Mouse (Mus musculus): ENCODE data around the gene Ciita.

The Ciita gene

DNA sequence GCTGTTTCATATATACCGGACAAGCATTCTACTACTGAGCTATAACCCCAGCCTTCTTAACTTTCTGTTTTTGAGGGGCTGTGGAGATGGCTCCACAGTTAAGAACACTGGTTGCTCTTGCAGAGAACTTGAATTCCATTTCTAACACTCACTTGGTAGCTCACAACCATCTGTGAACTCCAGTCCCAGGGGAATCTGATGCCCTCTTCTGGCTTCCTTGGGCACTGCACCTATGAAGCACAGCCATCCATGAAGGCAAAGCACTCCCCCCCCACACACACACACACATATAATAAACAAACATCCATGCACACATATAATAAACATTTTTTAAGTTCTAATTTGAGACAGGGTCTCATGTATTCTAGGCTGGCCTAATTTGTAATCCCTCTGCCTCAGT lies 43.0 kb downstream of the Ciita start:
- DNase-seq, result peak; percentile 41 to 57

DNA sequence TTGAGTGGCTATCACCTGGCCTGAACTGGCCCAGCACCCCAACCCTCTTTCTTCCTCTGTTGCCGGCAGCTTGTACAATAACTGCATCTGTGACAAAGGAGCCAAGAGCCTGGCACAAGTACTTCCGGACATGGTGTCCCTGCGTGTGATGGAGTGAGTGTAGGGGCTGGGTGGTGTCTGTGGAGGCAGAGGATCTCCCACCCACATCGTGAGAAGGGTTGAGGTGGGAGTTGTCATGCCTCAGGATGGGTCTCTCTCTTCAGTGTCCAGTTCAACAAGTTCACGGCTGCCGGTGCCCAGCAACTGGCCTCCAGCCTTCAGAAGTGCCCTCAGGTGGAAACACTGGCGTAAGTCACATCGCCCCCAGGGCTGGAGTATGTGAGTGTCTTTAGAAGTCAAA lies 43.8 kb downstream of the Ciita start:
- no peak for DNase-seq

DNA sequence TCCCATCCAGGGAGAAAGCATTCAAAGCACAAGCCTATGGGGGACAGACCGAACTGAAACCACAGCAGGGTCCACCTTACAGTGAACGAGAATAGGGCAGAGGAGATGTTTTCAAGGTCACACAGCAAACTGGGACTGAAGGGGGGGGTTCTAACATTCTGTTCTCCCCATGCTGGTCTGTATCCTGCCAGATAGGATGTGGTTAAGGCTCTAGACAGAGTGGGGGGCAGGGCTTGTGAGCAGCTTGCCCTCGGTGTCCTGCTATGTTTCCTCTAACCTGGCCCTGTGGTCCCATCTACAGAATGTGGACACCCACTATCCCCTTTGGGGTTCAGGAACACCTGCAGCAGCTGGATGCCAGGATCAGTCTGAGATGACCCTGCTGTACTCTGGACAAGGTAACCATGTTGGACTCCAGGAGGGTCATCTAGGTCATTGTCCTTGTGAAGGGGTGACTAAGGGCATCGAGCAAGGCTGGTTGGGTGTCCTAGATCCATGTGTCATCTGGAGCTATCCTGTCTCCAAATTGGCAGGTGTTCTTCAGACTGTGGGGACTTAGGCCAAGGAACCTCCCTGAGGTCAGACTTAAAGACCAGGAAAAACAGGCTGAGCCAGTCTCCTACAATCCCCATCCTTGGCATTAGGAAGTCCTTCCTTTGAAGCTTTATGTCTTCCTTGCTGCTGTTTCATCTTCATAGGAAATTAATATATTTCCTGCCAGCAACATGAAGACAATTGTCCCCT lies 45.2 kb downstream of the Ciita start:
- DNase-seq, result no peak

DNA sequence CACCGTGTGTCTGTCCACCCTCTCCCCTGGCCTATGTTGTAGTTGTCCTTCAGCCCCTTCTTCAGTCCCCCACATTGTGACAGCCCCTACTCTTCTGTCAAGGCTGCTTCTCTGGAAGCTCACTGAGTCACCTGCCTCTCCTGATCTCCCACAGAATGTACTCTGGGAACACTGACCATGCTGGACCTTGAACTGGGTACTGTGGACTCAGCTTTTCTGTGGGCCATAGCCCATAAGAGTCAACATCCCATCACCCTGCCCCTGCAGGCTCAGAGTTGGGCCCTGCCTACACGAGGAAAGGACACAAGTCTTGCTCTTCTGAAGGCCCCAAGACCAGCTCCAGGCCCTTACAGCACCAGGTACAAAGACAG lies 45.7 kb downstream of the Ciita start:
- no peak for DNase-seq

DNA sequence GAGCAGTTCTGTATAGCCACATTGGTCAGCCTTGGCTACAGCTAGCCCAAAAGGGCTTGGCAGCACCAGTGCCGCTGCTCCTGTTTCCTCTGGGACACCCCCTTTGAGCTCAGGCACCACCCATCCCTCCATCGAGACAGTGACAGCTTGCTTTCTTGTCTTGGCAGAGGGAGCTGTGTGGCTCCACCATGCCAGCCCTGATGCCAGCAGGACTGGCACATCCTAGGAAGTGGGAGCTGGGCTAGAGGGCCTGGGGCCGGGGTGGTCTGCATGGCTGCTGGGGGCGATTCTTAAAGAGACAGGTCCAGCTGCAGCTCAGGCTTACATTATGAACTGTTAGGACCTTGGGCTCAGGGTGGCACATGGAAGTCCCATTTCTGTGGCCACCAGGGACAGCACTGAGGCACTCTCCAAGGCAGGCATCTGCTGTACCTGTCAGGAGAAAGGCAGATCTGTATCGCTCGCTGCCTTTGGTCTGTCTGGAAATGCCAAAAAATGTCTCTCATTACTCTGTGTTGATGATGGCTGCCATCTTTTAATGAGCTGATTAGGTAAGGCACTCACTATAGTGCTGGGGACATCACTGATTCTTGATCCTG lies 47.3 kb downstream of the Ciita start:
- DNase-seq, result no peak

DNA sequence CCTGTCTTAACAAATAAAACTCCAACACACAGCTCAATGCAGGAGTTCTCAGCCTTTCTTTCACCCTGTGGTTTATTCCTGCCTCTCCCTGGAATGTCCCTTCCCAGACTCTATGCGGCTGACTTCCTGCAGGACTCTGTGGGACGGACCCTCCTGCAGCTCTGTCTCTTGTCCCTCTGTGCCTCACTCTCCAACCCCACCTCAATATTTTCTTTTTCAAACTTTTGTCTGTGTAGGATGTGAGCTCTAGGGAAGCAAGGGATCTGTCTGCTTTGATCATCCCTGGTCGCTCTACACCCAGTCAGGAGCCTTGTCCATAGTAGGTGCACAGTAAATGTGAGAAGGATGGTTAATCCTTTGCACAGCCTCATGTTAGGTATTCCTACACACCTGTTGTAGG lies 48.5 kb downstream of the Ciita start:
- no peak for DNase-seq

DNA sequence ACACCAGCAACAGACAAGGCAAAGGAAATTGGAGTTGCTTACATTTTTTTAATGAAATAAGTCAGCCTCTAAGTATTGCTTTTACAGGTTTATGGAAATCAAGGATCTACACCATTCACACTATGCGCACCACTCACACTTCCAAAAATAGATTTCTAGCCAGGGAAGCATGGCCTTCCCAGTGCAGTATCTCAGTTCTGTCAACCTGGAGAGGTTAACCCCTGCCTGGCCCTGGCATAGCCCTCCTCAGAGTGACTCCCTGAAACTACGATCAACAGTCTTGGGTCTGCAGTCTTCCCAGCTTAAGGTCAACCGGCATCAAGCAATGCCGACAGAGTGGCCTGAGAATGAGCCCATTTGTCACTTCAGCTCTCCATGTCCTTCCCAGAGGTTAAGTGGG lies 50.3 kb downstream of the Ciita start:
- no peak for DNase-seq

DNA sequence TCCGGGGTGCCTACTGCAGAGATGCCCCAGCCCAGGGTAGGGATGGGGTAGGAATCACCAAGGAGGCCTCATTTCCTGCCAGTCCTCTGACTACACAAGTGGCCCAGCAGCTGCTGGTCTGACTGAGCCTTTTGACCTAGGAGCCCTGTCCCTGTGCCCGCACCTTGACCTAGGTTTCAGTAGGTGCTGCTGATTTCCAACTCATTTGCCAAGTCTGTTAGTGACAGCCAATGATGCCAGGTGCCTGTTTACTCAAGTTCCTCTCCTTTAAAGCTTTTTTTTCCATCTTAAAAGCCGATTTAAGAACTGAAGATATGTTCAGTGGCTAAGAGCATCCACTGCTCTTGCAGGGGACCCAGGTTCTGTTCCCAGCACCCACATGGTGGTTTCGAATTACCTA lies 53.9 kb downstream of the Ciita start:
- DNase-seq, result no peak

DNA sequence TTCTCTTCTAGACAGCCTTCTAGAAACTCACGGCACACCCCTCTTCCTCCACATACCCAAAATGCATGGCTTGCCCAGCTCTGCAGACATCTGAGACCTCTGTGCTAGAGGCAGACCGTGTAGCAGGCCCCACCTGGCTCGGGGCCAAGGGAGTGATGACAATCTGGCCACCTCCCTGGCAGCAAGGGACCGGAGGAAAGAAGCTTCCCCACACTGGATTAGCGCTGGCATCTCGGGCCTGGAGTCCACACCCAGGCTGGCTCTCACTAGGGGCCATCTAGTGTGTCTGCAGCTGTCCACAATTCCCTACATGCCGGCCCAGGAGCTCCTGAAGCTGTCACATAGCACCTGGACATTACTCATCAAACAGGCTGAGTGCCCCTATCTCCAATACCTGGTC lies 54.7 kb downstream of the Ciita start:
- no peak for DNase-seq

DNA sequence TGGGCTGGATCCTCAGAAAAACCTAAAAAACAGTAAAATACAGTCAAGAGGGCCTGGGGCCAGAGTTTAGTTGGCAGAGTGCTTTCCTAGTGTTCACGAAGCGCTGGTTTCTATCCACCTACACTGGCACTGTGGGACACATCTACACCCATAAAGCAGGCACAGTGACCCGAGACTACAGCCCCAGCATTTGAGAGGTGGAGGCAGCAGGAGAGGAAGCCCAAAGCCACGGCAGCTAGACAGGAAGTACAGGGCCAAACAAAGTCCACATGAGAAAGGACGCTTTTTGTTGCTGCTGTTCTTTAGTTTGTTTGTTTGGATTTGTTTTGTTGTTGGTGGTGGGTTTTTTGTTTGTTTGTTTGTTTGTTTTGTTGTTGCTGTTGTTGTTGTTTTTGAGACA lies 56.5 kb downstream of the Ciita start:
- no peak for DNase-seq

DNA sequence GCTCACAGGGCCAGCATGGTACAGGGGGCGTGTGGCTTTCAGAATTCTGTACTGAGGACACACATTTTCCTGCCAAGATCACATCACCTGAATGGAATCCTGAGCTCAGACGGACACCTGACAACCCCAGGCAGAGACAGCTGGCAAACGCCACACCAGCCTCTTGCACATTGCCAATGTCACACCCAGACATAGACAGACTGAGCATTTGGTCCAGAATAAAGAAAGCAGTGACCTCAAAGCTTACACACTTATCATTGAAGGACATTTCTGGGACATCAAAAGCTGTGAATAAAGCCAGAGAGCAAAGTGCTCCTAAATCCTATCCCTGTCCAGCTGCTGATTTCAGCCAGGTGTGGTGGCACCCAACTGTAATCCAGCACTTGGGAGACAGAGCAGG lies 57.1 kb downstream of the Ciita start:
- no peak for DNase-seq

DNA sequence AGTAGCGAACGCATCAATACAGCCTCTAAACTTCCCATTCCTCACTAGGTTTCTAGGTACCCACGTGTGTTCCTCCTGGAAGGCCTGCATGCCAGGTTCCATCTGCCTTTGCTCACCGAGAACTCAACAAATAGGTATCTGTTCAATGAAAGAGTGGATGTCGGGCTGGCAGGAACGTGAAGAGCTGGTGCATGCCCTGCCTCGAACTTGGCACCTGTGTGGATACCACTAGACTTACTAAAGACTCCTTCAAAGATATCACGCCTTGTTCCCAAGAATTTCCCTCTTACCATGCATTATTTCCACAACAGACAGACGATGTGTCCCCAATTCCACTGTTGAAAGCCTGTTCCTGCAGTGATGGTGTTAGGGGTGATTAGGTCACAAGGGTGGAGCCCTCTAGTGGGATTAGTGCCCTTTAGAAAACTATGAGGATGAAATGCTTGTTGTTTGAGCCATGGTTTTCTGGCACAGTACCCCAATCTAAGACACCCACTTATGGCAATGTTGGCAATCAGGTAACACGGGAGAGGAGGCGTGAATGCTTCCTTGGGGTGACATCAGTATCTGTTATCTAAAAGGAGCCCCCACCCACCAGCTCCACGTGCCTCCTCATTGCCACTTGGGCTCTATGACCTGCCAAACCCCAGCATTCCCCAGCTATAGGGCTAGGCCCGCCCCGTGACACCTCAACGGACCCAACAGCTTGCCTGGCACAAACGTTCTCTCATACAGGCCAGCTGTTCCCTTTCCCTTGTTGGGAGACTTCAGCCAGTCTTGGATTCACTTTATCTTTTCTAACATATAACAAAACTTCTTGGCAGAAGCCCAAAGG lies 61.1 kb downstream of the Ciita start:
- no peak for DNase-seq

DNA sequence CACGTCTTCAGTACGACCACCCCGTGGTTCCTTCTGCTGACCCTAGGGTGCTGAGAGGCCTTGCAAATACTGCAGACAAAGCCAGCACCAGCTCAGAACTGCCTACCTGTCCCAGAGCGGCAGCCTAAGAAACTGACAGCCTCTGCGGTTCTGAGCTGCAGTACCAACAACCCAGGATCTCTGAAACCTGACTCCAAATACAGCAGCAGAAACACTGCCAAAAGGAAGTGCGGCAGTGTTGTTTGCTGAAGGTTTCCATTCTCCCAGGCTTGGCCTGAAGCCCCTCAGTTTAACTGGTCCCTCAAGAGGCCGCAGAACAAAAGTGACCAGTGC lies 61.7 kb downstream of the Ciita start:
- no peak for DNase-seq

DNA sequence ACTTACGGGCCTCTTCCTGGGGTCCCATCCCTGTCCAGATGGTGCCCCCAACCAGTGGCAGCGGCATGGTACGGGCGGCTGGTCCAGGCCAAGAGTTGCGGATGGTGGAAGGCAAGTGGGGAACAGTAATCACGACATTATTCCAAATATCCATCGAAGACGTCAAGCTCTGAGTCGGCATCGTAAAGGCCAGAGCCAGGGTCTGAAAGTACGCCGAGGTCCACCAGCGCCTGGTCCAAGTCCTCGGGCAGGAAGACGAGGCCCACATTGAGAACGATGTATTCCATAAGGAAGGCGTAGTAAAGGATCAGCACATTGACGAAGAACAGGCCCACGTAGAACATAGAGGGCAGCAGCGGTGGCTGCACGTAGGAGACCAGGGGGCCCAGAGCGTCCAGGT lies 62.4 kb downstream of the Ciita start:
- peak; percentile 27 to 35 for DNase-seq

DNA sequence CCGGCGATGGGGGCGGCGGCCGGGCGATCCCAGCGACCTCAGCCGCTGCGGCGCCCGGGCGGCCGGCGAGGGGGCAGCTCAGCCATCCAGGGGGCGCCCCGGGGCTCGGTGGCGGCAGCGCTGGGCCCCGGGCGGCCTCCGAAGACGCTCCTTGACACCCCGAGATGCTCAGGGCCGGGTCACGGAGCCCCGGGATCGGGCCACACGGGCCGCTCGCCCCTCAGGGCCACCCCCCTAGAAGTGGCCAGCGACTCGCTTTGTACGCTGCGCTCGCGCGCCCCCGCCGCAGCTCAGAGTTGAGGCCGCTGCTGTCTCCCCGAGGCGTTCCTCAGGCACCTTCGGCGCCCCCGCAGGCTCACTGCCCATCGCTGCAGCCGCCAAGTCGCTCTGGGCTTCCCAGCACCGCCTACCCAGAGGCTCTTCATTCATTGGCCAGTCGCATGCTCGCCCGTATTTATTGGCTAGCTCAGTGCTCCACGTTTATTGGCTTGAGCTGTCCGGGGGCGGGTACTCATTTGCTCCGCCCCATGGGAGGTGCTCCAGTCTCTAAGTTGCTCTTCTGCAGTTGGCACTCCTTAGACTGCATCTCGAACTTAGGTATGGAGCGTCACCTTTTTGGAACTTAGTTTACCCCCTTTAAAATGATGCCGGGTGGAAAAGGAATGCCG lies 63.0 kb downstream of the Ciita start, which contains the start of gene Dexi:
TSS of gene Dexi (minus strand) at position 357 of the 668 bp plus-strand sequence.
- DNase-seq, result peak; percentile 96 to 97

DNA sequence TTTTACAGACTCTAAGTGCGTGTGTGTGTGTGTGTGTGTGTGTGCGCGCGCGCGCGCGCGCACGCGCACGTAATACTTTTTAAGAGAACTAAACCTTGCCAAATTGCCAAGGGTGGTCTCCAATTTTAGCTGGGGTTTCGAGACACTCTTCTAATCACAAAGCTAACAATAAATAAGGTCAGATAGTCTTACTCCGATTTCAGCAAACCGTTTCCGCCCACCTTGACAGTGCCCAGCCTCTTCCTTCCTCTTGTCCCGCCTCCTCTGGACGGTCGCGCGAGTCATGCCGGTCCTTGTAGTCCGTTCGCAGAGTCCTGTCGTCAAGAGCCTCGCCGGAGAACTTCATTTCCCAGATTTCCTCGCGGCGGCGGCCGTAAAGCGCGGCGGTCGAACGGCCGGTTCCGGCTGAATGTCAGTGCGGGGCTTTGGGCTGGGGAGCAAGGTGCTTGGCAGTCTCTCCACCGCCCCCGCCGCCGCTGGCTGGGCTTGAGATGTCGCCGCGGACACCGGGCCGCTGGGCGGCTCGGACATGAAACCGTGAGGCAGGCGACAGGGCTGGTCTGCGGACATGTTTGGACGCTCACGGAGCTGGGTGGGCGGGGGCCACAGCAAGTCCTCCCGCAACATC lies 65.2 kb downstream of the Ciita start, which contains the start of gene Clec16a:
TSS of gene Clec16a (plus strand) at position 345 of the 628 bp plus-strand sequence.
- peak; percentile 94 to 96 for DNase-seq

DNA sequence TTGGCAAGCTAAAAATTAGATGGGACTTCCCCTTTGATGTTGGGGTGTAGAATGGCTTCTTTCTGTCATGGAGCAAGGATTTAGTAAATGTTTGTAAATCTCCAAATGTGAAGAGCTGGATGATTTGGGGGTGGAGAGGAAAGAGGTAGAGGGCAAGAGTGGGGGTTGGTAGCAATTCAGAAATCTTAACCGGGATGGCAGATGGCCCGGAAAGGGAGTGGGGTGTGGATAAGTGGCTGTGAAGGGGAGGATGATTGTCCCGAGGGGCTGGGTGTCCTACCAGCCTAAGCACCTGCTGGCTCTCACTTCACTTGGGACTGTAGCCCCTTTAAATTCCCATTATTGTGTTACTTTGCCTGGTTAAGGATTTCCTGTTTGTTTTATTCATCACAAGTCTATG lies 67.0 kb downstream of the Ciita start:
- DNase-seq, result no peak

DNA sequence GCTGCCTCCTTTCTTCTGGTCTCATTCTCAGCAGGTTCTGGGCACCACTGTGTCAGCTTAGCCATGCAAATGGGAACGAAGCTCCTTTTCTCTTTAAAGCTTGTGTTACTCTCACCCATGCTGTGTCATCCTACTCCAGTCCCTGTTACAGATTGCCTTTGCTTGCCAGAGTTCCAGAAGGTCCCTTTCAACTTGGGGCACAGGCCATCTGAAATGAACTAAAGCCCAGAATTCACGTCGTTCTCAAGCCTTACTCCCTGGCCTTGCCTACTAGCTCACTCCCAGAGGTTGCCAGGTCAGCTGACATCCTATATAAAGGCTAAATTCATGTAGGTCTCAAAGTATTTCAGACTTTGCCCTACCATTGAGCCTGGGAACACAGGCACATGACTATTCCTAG lies 69.1 kb downstream of the Ciita start:
- no peak for DNase-seq

DNA sequence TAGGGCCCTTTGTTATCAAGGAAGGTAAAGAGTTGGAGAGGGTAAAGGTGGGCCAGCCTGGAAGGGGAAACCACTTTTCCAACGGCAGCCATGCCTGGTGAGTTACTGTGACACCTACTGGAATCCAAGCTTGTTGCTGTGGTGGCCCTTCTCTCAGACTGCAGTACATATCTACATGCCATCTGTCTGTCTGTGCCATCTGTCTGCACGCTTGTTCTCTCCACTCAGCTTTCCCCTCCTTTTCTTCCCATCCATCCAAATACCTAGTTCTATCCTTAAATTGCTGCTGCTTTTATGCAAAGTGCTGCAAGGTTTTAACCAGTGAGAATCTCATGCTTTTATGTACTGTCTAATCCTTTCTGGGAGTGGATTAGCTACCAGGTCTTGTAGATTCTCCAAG lies 69.7 kb downstream of the Ciita start:
- DNase-seq, result no peak

DNA sequence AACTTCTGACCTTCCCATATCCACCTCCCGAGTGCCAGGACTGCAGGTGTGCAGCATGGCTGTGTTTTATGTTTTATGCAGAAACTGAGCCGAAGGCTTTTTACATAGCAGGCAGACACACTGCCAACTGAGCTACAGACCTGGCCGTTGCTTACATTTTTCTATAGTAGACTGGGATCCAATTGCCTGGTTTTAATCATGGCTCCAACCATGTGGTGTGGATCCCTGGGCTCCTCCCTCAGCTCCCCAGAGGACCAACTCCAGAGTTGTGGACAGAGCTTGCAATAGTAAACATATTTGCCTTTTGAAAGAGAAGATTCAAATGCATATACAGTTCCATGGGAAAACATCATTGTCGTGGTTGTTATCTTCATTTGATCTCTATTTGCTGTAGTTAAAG lies 71.7 kb downstream of the Ciita start:
- no peak for DNase-seq

DNA sequence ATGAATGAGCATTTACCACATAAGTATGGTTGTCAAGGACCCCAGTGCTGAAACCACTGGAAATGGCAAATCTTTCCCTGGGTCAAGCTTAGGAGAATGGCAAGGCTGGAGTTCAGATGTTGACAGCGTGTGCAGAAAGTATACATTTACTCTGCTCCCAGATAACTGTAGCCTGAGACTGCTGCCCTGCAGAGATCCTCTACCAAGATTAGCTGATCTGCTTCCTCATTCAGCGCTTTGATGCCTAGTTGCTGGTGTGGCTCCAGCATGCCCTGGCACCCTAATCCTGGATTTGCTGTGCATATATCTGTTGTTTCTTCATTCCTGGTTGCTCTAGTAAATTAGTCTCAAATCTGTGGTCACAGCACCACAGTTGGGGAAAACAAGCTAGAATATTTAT lies 74.0 kb downstream of the Ciita start:
- DNase-seq, result no peak

DNA sequence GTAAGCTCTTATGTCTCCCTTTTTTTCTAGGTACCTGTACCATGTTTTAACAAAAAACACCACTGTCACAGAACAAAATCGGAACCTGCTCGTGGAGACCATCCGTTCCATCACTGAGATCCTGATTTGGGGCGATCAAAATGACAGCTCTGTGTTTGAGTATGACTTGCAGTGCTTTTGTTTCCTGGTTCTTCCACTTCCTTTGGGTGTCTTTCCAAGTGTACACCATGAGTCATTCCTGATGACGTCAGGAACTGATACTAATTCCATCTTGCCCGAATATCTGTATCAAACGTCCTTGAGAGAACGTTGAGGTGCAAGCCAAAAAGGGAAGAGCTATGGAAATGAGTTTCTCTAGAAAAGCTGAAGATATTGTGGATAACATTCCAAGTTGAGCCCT lies 80.1 kb downstream of the Ciita start:
- no peak for DNase-seq

DNA sequence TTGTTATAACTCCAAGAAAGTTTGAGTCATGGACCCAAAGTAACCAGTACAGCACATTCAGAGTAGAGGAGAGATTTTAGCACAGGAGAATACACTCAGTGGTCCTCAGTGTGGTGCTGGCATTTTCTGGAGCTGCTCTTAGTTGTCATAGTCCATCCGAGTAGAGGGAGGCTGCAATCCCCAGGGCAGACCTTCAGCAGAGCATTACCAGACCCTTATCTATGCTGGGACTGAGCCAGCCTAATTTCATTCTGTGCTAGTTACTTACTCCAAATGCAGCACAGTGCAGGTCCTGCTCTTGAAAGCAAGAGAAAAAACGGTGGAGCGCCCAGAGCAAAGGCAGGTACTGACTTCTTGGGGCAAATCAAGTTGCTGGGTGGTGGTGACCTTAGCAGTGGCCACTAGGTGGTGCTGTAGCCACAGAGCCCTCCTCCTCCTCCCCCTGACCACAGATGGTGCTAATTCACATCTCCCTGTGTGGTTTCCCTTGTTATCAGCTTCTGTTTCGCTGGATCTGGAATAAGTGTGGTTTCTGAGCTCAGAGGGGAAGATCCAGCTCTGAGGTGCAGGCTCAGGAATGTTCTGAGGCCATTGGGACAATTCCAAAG lies 85.5 kb downstream of the Ciita start:
- DNase-seq, result peak; percentile 45 to 55
